Mouse (Mus musculus) layer of hippocampus, adult 8-10 months (tissue): ENCODE results near the gene Myh14. TPM values are rescaled to one million over a fixed set of nuclear protein-coding genes. Genes with fewer than 3 reads are reported as not detected.

ENCODE experiments used
- DNase-seq, 2 experiments: peaks; one replicate each; pipeline ENCODE4 v3.0.0; 2022; ENCODE audit warnings: low spot score in 2 of 2
- total RNA-seq, 4 experiments: library from RNA; stranded (reverse); gene quantifications; 2 replicates each; pipeline ENCODE4 v1.2.4; 2022

Gene Myh14
- total RNA-seq, 4 experiments from 2014 or later = 26.6 to 36.6 (median 32.8) TPM

DNA sequence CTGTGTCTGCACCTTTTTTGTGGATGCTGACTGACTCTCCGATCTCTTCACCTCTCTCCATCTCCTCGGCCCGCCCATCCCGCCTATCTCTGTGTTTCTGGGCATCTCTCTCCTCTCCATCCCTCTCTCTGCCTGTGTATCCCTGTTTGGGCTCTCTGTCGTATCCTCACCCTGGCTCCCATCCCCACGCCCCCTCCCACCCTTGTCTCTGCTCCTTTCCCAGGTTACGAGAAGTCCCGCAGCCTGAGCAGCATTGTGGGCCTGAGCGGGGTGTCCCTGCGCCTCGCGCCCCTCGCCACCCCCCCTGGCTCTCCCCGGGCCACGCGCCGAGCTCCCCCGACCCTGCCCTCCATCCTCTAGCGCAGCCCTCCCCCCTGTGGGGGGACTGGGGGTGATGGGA is 69.0 kb downstream of the Myh14 start:
- DNase-seq = no peak

DNA sequence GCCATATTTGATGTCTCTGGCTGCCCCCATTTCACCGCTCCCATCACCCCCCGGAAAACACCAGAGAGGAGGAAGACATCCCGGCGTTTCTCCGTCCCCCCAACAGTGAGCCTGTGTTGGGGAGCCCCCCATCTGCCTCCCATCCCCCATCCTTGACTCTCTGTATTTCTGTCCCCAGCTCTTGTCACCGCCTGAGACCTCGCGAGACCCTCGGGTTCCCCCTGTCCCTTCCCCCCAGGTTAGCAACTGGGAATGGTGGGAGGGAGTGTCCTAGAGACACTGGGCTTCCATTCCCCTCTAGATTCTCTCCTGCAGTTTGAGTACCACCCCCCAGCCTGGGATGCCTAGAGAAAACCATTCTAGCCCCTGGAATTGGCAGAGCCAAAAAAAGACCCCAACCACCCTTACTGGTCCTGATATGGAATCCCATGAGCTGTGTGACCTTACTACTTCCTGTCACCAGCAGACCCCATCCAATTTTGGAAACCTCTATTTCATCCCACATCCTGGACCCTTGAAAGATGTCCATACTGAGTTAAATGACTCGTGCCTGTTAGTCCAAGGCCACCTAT is 69.9 kb downstream of the Myh14 start:
- no peak for DNase-seq

DNA sequence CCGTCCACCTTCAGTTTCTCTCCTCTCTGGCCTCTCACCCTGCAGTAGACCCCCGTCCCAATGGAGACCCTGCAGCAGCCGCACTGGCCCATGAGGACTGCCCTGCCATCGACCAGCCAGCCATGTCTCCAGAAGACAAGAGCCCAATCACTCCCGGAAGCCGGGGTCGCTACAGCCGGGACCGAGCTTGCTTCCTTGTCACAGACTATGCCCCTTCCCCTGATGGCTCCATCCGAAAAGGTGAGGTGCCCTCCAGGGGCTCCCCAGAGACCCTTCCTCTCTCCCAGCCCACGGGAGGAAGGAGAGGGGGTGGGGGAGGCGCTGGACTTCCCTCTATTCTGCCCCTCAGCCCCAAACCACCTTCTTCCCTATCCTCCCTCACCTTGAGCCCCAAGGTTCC is 72.3 kb downstream of the Myh14 start:
- no peak for DNase-seq

DNA sequence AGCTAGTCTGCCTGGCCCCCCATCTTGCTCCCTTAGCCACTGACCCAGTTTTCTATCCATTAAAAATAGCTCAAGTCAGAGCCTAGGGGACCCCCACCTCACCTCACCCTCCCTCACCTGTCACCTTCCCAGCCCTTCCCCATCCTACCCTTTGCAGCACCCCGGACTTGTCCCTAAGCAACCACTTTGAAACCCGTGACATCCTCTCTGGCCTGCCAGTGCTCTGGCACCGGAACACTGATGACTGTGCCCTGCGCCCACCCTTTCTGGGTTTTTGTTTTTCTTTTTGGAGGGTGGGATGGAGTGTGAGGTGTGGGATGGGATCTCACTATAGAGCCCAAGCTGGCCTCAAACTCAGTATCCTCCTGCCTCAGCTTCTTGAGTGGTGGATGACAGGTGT is 73.0 kb downstream of the Myh14 start:
- DNase-seq = no peak

DNA sequence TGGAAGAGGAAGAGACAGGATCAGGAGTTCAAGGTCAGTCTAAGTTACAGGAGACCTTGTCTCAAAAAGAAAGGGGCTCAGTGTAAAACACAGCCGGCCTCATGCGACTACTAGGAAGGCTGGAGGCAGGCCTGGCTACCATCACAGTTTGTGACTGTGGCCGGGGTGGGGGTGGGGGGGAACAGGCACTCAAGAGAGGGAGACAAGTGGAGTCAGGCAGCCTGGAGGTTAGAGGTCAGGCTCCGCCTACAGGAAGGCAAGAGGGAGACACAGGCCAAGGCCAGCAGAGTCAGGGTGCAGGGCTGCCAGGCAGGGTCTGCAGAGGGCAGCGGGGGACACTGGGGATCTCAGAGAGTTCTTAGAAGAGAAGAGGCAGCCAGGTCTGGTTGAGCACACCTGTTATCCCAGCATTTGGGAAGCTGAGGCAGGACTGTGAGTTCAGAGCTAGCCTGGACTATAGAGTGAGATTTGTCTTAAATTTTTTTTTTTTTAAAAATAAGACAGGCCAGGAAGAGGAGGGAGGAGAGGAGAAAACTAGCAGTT is 73.6 kb downstream of the Myh14 start:
- no peak for DNase-seq

DNA sequence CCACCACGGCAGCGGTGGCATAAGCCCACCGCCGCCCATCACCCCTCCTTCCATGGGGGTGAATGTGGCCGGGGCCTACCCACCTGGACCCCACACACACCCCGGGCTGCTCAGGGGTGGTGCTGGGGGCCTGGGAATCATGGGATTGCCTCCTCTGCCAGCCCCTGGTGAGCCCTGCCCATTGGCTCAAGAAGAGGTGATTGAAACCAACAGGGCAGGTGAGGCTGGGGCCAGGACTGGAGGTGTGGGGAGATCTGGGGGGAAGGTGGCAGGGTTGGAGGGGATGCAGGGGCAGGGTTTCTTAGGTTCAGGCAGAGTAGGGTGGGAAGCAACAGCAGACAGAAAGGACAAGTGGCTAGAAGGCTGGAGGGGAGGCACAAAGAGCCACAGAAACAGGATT is 74.6 kb downstream of the Myh14 start:
- no peak for DNase-seq

DNA sequence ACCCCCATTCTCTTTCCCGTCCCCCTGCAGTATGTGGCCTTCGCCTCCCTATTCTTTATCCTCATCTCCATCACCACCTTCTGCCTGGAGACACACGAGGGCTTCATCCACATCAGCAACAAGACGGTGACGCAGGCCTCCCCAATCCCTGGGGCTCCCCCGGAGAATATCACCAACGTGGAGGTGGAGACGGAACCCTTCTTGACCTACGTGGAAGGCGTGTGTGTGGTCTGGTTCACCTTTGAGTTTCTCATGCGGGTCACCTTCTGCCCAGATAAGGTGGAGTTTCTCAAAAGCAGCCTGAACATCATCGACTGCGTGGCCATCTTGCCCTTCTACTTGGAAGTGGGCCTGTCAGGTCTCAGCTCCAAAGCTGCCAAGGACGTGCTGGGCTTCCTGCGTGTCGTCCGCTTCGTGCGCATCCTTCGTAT is 75.5 kb downstream of the Myh14 start:
- DNase-seq = no peak

DNA sequence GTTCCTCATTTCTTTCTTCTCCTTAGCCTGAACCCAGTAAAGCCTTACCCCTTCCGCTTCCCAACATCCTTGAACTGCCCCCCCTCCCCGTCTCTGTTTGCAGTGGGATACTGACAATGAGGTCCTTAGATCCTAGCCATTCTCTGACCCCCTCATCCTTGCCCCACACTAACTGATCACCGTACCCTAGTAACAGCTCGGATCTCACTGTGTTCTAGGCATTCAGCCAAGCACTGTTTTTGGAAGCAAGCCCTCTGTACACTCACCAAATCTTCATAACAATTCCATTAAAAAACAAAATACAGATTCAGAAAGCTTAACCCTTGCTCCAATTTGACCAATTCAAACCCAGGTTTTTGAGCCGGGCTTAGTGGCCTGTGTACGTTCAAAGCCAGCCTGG is 76.4 kb downstream of the Myh14 start:
- DNase-seq = peak in 1 of 2 experiments; percentile 84

DNA sequence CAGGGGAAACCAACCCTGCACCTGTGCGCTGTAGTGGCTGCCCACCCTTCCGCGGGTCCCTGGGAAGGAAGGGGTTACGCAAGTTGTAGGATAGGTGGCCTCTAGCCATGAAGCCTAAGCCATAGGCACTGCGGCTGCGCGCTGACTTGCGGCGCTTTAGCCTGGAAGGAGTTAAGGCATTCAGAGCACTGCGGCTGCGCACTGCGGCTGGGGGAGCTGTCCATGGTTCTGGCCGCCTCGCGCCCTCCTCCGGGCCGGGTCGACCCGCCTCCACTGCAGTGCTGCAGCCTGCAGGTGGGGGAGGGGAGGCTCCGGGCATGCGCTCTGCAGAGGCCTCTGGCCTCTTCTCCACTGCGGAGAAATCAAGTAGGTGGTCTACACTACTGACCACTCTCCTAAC is 76.9 kb downstream of the Myh14 start:
- DNase-seq = peak; percentile 85 to 87

DNA sequence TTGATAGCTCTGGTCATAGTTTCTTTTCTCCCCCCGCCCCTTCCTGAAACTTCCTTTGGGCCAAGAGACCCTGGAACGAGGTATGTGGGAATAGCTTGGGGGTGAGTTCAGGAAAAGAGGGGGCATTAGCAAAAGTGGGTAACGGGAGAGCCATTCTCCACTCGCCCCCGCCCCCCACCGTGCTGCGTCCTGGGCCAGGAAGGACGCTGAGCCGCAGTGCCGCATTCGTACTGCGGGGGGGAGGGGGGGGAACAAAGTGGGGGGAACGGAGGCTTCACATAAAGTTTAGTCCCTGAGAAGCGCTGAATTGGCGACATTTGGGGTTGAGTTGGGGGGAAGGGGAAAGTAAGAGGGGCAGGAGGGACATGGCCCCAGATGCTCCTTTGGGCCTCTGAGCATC is 77.6 kb downstream of the Myh14 start:
- DNase-seq = no peak

DNA sequence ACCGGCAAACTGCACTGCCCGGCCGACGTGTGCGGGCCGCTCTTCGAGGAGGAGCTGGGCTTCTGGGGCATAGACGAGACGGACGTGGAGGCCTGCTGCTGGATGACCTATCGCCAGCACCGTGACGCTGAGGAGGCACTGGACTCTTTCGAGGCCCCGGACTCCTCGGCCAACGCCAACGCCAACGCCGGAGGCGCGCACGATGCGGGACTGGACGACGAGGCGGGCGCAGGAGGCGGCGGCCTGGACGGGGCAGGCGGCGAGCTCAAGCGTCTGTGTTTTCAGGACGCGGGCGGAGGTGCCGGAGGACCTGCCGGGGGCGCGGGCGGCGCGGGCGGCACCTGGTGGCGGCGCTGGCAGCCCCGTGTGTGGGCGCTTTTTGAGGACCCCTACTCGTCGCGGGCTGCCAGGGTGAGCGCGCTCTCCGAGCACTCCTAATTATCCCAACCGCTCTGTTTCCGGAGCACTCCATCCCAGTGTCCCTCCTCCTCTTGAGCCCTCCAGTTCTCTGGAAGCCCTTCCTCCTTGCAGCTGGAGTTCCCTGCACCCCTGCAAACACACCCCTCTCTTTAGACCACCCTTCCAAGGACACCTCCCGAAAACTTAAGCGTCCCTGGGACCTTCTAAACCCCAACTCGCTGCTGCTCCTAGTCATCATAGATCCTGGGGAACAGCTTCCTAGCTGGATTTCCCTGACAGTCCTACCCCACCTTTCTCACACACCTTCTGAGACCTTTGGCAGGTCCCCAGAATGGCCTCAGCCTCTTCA is 79.1 kb downstream of the Myh14 start:
- DNase-seq = no peak

DNA sequence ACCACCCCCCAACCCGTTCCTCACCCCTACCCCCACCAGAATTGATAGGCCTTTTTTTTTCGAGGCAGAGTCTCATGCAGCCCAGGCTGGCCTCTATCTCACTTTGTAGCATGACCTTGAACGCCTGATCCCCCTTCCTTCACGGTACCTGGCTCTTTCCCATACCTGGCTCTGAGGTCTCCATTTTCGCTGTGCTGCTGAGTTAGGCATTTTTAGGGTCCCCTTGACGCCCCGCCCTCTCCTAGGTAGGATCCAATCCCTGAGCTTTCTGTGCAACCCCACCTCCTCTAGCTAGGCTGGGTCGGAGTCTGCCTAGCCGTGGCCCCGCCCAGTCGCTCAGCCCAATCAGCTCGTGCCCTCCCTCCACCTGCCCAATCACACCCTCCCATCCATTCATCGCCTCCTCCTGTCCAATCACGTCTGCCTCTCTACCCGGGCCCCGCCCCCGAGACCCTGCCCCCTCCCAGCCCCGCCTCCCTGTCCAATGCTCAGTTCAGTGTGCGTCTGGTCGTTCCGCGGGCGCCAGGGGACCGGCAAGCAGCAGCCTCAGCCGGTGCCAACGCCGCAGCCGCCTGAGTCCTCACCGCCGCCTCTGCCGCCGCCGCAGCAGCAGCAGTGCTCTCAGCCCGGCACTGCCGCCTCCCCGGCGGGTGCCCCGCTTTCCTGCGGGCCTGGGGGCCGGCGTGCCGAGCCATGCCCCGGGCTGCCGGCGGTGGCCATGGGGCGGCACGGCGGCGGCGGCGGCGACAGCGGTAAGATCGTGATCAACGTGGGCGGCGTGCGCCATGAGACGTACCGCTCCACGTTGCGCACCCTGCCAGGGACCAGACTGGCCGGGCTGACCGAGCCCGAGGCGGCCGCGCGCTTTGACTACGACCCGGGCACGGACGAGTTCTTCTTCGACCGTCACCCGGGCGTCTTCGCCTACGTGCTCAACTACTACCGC is 80.0 kb downstream of the Myh14 start, which contains the start of gene Kcnc3:
Kcnc3 (plus strand) TSS at position 263 of the 946 bp plus-strand sequence.
- peak; percentile 90 to 95 for DNase-seq

DNA sequence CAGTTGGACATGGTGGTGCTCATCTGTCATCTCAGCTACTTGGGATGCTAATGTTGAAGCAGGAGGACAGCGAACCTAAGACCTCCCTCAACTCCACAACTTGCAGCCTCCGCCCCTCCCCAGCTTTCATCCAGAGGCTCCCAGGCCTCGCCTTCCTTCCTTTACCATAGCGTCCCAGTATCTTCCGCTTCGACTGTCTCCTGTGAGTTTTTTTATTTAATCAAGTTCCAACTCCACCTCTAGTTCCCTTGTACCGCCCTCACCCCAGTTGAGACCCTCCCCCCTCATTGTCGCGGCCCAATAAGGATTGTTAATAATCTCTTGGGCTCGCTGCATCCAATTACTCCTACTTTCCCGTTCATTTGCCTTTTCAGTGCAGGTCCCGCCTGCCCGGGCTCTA is 80.7 kb downstream of the Myh14 start:
- no peak for DNase-seq

DNA sequence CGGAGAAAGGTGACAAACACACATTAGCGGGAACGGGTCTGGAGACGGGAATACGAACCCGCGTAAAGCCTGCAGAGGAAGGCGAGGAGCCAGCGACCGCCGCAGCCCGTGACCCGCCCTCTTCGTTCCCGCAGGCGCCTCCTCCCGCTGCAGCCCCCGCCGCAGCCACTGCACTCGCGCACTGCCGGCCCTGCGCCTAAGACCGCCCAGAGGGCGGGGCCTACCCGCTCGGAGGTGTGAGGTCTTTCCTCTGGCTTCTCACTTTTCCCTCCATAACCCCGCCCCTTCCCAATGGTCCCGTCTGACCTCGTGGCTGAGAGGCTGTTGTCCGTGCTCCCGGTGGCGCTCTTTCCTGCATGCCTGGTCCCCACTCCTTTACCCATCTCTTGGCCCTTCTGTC is 81.5 kb downstream of the Myh14 start:
- peak; percentile 71 to 77 for DNase-seq

DNA sequence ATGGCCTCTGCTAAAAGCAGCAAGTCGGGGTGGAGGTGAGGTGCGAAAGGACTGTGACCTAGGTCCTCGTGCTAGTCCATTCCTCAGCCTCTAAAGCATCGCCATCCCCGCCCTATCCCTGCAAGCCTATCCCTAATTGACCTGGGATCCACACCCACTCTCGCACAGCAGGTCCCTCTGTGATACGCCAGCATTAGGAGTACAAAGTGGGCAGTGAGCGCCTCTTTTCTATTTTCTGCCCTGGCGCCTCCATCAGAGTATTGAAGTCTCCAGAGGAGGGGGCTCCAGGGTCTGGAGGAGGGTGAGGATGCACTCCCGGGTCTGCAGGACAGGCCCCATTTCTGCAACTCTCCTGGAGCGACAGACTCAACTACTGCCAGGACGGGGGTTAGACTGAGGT is 82.3 kb downstream of the Myh14 start:
- DNase-seq = no peak

DNA sequence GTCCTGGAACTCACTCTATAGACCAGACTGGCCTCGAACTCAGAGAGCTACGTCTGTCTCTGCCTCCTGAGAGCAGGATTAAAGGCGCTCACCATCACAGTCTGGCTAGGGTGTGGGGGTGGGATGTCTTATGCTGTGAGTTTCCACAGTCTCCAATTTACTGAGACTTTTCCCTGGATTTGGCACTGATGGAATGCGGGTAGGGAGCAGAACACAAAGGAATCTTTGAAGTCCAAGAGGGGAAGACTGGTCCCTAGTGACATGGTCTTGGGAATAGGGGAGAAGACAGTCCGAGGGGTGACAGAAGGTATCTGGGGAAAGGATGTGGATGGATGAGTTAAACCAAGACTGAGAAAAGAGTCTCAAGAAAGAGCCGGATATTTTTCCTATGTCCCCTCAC is 83.0 kb downstream of the Myh14 start:
- DNase-seq = no peak

DNA sequence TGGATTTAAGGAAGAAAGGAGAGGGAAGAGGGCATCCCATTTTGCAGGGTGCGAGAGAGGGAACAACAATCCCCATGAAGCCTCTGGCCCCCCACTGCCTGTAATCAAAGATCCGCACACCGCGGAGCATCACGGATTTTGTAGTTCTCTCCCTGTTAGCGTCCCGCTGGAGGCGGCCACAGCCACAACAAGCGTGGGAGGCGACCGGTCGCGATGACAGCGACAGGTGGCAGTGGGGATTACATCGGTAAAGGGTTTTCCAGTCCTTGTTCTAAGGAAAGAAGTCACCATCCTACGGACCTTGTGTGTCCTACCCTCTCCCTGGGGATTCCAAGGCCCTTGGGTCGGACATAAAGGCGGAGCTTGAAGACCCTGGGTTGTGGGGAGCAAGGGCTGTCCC is 83.7 kb downstream of the Myh14 start:
- DNase-seq = peak; percentile 83 to 86

DNA sequence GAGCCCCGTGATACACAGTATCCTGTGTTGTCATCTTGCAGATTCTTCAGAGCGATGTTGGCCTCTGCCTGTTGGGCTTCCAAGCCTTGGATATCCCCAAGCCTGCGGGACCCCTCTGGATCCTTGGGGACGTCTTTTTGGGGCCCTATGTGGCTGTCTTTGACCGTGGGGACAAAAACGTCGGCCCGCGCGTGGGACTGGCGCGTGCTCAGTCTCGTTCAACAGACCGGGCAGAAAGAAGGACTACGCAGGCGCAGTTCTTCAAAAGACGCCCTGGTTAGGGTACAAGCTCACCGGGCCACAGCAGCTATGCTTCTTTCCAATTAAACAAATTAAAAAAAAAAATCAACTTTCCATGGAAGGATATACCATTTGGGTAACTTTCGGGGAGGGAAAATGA is 84.1 kb downstream of the Myh14 start:
- peak in 1 of 2 experiments; percentile 76 for DNase-seq

DNA sequence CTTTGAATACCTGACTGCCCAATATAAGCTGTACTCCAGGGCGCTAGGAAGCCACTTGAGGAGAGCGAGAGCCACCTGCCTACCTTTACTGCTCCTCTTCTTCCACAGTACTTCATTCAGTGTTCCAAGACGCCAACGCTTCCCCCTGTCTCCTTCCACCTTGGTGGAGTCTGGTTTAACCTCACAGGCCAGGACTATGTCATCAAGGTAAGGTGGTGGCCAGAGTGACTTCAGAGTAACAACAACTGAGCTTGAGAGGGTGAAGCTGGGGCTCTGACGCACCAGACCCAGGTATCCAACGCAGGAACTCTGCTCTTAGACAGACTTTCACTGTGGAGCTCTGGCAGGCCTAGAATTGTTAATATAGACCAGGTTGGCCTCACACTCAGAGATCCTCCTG is 85.0 kb downstream of the Myh14 start:
- no peak for DNase-seq

DNA sequence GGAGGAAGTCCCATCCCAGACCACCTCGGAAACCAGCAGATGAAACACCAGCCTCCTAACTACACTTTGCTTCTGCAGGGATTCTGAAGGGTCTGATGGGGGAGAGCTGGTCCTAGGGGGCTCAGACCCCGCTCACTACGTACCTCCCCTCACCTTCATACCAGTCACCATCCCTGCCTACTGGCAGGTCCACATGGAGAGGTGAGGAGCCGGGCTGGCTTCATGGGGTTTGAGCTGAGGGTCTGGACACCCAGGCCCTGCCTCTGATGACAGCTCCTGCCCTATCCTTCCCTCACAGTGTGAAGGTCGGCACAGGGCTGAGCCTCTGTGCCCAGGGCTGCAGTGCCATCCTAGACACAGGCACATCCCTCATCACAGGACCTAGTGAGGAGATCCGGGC is 85.7 kb downstream of the Myh14 start:
- DNase-seq = no peak

DNA sequence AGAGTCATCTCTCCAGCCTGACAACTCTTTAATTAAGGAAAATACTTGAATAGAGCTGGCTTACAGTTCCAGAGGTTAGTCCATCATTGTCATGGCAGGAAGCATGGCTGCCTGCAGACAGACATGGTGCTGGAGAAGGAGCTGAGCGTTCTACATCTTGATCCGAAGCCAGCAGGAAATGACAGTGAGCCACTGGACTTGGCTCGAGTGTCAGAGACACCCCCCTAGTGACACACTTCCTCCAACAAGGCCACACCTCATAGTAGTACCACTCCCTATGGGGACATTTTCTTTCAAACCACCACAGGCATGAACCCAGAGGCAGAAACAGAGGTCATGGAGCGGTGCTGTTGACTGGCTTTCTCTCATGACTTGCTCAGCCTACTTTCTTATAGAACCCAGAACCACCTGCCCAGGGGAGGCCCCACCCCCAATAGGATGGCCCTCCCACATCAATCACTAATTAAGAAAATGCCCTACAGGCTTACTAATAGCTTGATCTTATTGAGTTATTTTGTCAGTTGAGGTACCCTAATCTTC is 86.3 kb downstream of the Myh14 start:
- DNase-seq = no peak

DNA sequence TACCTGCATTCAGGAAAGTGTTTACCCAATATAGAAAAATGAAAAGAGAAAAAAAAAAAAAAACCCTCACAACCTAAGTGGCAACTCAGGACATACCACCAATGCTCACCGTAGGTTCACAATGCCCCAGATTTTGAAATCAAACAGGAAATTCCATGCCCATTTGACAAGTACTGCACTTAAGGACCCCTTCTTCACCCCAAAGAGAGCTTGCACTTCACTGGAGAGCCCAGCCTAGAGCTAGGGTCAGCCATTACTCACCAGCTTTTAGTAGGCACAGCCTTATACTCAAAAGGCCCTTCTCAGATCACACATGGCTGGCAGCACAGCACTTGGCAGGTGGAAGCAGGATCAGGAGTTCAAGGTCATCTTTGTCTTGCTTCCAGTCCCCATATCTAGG is 87.5 kb downstream of the Myh14 start:
- DNase-seq = no peak
